Mouse (Mus musculus) MEL (cell line): Measurements from ENCODE around the gene D17Wsu92e. TPM values are rescaled to one million over a fixed set of nuclear protein-coding genes. Genes with fewer than 3 reads are reported as not detected.

ENCODE experiments used
- DNase-seq: peaks from one replicate; pipeline ENCODE4 v3.0.0; 2011; ENCODE audit warnings: low read depth, low spot score
- H3K27ac ChIP-seq: 2 replicates; pipeline ENCODE4 v1.5.1; 2012; ENCODE audit warnings: low read depth, mild to moderate bottlenecking, control low read depth, low read length, moderate library complexity; ENCODE audit not compliant: control insufficient read depth
- H3K27me3 ChIP-seq, 2 experiments: fragments of 150-350 bp in 1 of 2; sonication (generic) in 1 of 2; 2 replicates each; pipeline ENCODE4 v1.6.1; 2012; ENCODE audit warnings: low read length in 2 of 2, mild to moderate bottlenecking in 2 of 2, improper control_type of control experiment in 1 of 2, moderate library complexity in 1 of 2; ENCODE audit not compliant: insufficient read depth in 2 of 2, control insufficient read depth in 1 of 2
- H3K36me3 ChIP-seq, 2 experiments: 2 replicates each; pipeline ENCODE4 v1.6.1; 2012 to 2014; ENCODE audit warnings: low read length in 2 of 2, improper control_type of control experiment in 1 of 2, inconsistent platforms in 1 of 2, mild to moderate bottlenecking in 1 of 2; ENCODE audit not compliant: insufficient read depth in 2 of 2, control insufficient read depth in 1 of 2
- H3K4me1 ChIP-seq, 2 experiments: fragments of 150-350 bp in 1 of 2; sonication (generic) in 1 of 2; 2 replicates each; pipeline ENCODE4 v1.6.1; 2012; ENCODE audit warnings: low read length in 2 of 2, improper control_type of control experiment in 1 of 2, mild to moderate bottlenecking in 1 of 2; ENCODE audit not compliant: insufficient read depth in 2 of 2, control insufficient read depth in 1 of 2
- H3K4me3 ChIP-seq, 2 experiments: fragments of 150-350 bp in 1 of 2; sonication (generic) in 1 of 2; 2 replicates each; pipeline ENCODE4 v1.5.1; 2012; ENCODE audit warnings: low read depth in 2 of 2, low read length in 2 of 2, mild to moderate bottlenecking in 2 of 2, moderate library complexity in 2 of 2, control low read depth in 1 of 2, improper control_type of control experiment in 1 of 2; ENCODE audit not compliant: control insufficient read depth in 1 of 2, insufficient read depth in 1 of 2
- H3K79me2 ChIP-seq: 2 replicates; pipeline ENCODE4 v1.6.1; 2012; ENCODE audit warnings: mild to moderate bottlenecking, low read length, moderate library complexity; ENCODE audit not compliant: control insufficient read depth, poor library complexity, insufficient read depth
- H3K9ac ChIP-seq: 2 replicates; pipeline ENCODE4 v1.6.1; 2012; ENCODE audit warnings: low read depth, mild to moderate bottlenecking, control low read depth, low read length, moderate library complexity; ENCODE audit not compliant: control insufficient read depth, poor library complexity, severe bottlenecking
- H3K9me3 ChIP-seq: fragments of 150-350 bp; sonication (generic); replicated peaks from 2 replicates; pipeline ENCODE4 v1.6.1; 2012; ENCODE audit warnings: mild to moderate bottlenecking, low read length, improper control_type of control experiment, moderate library complexity; ENCODE audit not compliant: insufficient read depth
- BHLHE40 ChIP-seq: IDR thresholded peaks from 2 replicates; pipeline ENCODE4 v1.6.1; 2012; ENCODE audit warnings: low read depth, mild to moderate bottlenecking, inconsistent platforms, low read length, improper control_type of control experiment, borderline replicate concordance
- CTCF ChIP-seq, 3 experiments: IDR thresholded peaks in 2 of 3; conservative IDR thresholded peaks in 1 of 3; 2 replicates each; pipeline ENCODE4 v1.5.1; 2011 to 2012; ENCODE audit warnings: low read length in 3 of 3, low read depth in 2 of 3, mild to moderate bottlenecking in 2 of 3, improper control_type of control experiment in 1 of 3, inconsistent platforms in 1 of 3, mixed read lengths in 1 of 3, moderate library complexity in 1 of 3; ENCODE audit not compliant: control insufficient read depth in 1 of 3, insufficient read depth in 1 of 3, poor library complexity in 1 of 3, severe bottlenecking in 1 of 3
- ELF1 ChIP-seq: IDR thresholded peaks from 2 replicates; pipeline ENCODE4 v1.6.1; 2014; ENCODE audit warnings: low read depth, mild to moderate bottlenecking, inconsistent platforms, low read length, improper control_type of control experiment, moderate library complexity
- EP300 ChIP-seq, 2 experiments: IDR thresholded peaks; 2 replicates each; pipeline ENCODE4 v1.6.1; 2011; ENCODE audit warnings: improper control_type of control experiment in 2 of 2, low read length in 2 of 2, low read depth in 1 of 2, mild to moderate bottlenecking in 1 of 2
- ETS1 ChIP-seq: IDR thresholded peaks from 2 replicates; pipeline ENCODE4 v1.6.1; 2012; ENCODE audit warnings: low read depth, mild to moderate bottlenecking, inconsistent platforms, low read length, improper control_type of control experiment, moderate library complexity
- GATA1 ChIP-seq: IDR thresholded peaks from 2 replicates; pipeline ENCODE4 v1.6.1; 2011; ENCODE audit warnings: low read depth, low read length, improper control_type of control experiment
- HCFC1 ChIP-seq: IDR thresholded peaks from 2 replicates; pipeline ENCODE4 v1.6.1; 2012; ENCODE audit warnings: low read depth, mild to moderate bottlenecking, inconsistent platforms, low read length, improper control_type of control experiment, moderate library complexity
- KAT2A ChIP-seq: conservative IDR thresholded peaks from 2 replicates; pipeline ENCODE4 v1.6.1; 2012; ENCODE audit warnings: low read depth, low read length, improper control_type of control experiment, inconsistent platforms
- MAFK ChIP-seq: IDR thresholded peaks from 2 replicates; pipeline ENCODE4 v1.6.1; 2011; ENCODE audit warnings: low read depth, mild to moderate bottlenecking, low read length, improper control_type of control experiment, borderline replicate concordance
- MAX ChIP-seq: IDR thresholded peaks from 2 replicates; pipeline ENCODE4 v1.6.1; 2011; ENCODE audit warnings: low read length, improper control_type of control experiment
- MAZ ChIP-seq: IDR thresholded peaks from 2 replicates; pipeline ENCODE4 v1.6.1; 2012; ENCODE audit warnings: low read depth, mild to moderate bottlenecking, inconsistent platforms, low read length, improper control_type of control experiment
- MXI1 ChIP-seq: IDR thresholded peaks from 2 replicates; pipeline ENCODE4 v1.6.1; 2011; ENCODE audit warnings: mild to moderate bottlenecking, low read depth, low read length, improper control_type of control experiment
- NRF1 ChIP-seq: IDR thresholded peaks from 2 replicates; pipeline ENCODE4 v1.6.1; 2014; ENCODE audit warnings: low read depth, mild to moderate bottlenecking, inconsistent platforms, low read length, improper control_type of control experiment, moderate library complexity; ENCODE audit not compliant: poor library complexity, insufficient read depth, severe bottlenecking
- POLR2A ChIP-seq, 2 experiments: IDR thresholded peaks; 2 replicates each; pipeline ENCODE4 v1.6.1; 2011 to 2012; ENCODE audit warnings: low read length in 2 of 2, mild to moderate bottlenecking in 2 of 2, control low read depth in 1 of 2, improper control_type of control experiment in 1 of 2, low read depth in 1 of 2, moderate library complexity in 1 of 2; ENCODE audit not compliant: control insufficient read depth in 1 of 2, insufficient read depth in 1 of 2, poor library complexity in 1 of 2
- POLR2AphosphoS2 ChIP-seq: IDR thresholded peaks from 2 replicates; pipeline ENCODE4 v1.6.1; 2011; ENCODE audit warnings: low read length, improper control_type of control experiment
- POLR2AphosphoS5 ChIP-seq: IDR thresholded peaks from 2 replicates; pipeline ENCODE4 v1.6.1; 2012; ENCODE audit warnings: low read depth, borderline replicate concordance, mild to moderate bottlenecking, inconsistent platforms, low read length, moderate library complexity, mixed read lengths
- RCOR1 ChIP-seq: IDR thresholded peaks from 2 replicates; pipeline ENCODE4 v1.6.1; 2012; ENCODE audit warnings: low read depth, mild to moderate bottlenecking, inconsistent platforms, low read length, improper control_type of control experiment
- SIN3A ChIP-seq: IDR thresholded peaks from 2 replicates; pipeline ENCODE4 v1.6.1; 2012; ENCODE audit warnings: low read length, improper control_type of control experiment, inconsistent platforms
- SMC3 ChIP-seq: IDR thresholded peaks from 2 replicates; pipeline ENCODE4 v1.6.1; 2011; ENCODE audit warnings: low read depth, low read length, improper control_type of control experiment
- TAL1 ChIP-seq: IDR thresholded peaks from 2 replicates; pipeline ENCODE4 v1.6.1; 2012; ENCODE audit warnings: mild to moderate bottlenecking, inconsistent platforms, low read length, moderate library complexity, mixed read lengths
- TCF12 ChIP-seq: IDR thresholded peaks from 2 replicates; pipeline ENCODE4 v1.6.1; 2014; ENCODE audit warnings: low read depth, mild to moderate bottlenecking, inconsistent platforms, low read length, improper control_type of control experiment, moderate library complexity
- USF1 ChIP-seq: IDR thresholded peaks from 2 replicates; pipeline ENCODE4 v1.6.1; 2014; ENCODE audit warnings: low read depth, mild to moderate bottlenecking, inconsistent platforms, low read length, improper control_type of control experiment, moderate library complexity
- ZMIZ1 ChIP-seq: IDR thresholded peaks from 2 replicates; pipeline ENCODE4 v1.6.1; 2012; ENCODE audit warnings: low read depth, mild to moderate bottlenecking, inconsistent platforms, low read length, improper control_type of control experiment, moderate library complexity
- ZNF384 ChIP-seq: IDR thresholded peaks from 2 replicates; pipeline ENCODE4 v1.6.1; 2012; ENCODE audit warnings: low read depth, mild to moderate bottlenecking, inconsistent platforms, low read length, improper control_type of control experiment
- polyA plus RNA-seq, 2 experiments: library from polyadenylated mRNA; stranded (reverse) in 1 of 2; unstranded in 1 of 2; fragments of >175 nt in 1 of 2; fragments of >200 nt in 1 of 2; gene quantifications; 2 replicates each; pipeline versions ENCODE4 v1.2.1 to v1.2.4; 2012; ENCODE audit warnings: low replicate concordance in 2 of 2, low read depth in 1 of 2; ENCODE audit not compliant: insufficient read length in 2 of 2, insufficient read depth in 1 of 2, missing spikeins in 1 of 2
- total RNA-seq: library from RNA; depleted of rRNA; stranded (reverse); fragments of 300-350 nt; gene quantifications from 2 replicates; pipeline ENCODE4 v1.2.3, GENCODE M21; 2012

Gene D17Wsu92e
- total and polyA plus RNA-seq, 3 experiments, result 72.5 to 108 TPM; not detected in 1

- H3K9ac ChIP-seq, result no peak overlapping the region
- no peak overlapping the region for H3K27ac ChIP-seq
- H3K27me3 ChIP-seq, result no peaks in the 10 kb centered on the region
- no peak overlapping the region for H3K4me3 ChIP-seq
- H3K9me3 ChIP-seq, result no peaks in the 10 kb centered on the region
- DNase-seq, result peak; percentile 78
- no peaks in the 10 kb centered on the region for H3K79me2 ChIP-seq
- TF ChIP-seq POLR2A (IDR thresholded peaks at IDR 0.05; ENCODE audit: control insufficient read depth in 1 of 2, insufficient read depth in 1 of 2, low read depth in 1 of 2, low read length in 2 of 2, poor library complexity in 1 of 2), result no peak
- 0 out of 2 replicates have a peak, but pooled peaks have one; percentile 39 for TF ChIP-seq MAX
- TF ChIP-seq SMC3, result 0 out of 2 replicates have a peak, but pooled peaks have one; percentile 10
- TF ChIP-seq BHLHE40, result peak; percentile 41; the same call in 1 of the 2 replicates
- peak; percentile 68; the same call in 1 of the 2 replicates for TF ChIP-seq SIN3A
- TF ChIP-seq ZMIZ1, result no peak
- peak; percentile 76 for TF ChIP-seq GATA1
- no peak for TF ChIP-seq USF1
- TF ChIP-seq MXI1, result no peak; the same call in 1 of the 2 replicates
- peak; percentile 14; the same call in 1 of the 2 replicates for TF ChIP-seq TAL1
- peak; percentile 78 for TF ChIP-seq RCOR1
- no peak for TF ChIP-seq POLR2AphosphoS2
- no peak for TF ChIP-seq NRF1
- TF ChIP-seq MAZ, result peak; percentile 74; the same call in 1 of the 2 replicates
- peak; percentile 22; the same call in 1 of the 2 replicates for TF ChIP-seq MAFK
- 0 out of 2 replicates have a peak, but pooled peaks have one; percentile 37 for TF ChIP-seq ELF1
- TF ChIP-seq EP300 (IDR thresholded peaks at IDR 0.05; ENCODE audit: low read depth in 1 of 2, low read length in 2 of 2), result peak; percentile 56 to 70
- no peak for TF ChIP-seq POLR2AphosphoS5
- TF ChIP-seq KAT2A, result no peak
- peak; percentile 65; the same call in 1 of the 2 replicates for TF ChIP-seq ETS1
- TF ChIP-seq CTCF (IDR thresholded peaks at IDR 0.05 in 2 of 3, conservative IDR thresholded peaks at IDR 0.05 in 1 of 3; ENCODE audit: control insufficient read depth in 1 of 3, insufficient read depth in 1 of 3, low read depth in 2 of 3, low read length in 3 of 3, poor library complexity in 1 of 3, severe bottlenecking in 1 of 3), result no peak
- TF ChIP-seq ZNF384, result no peak
- 0 out of 2 replicates have a peak, but pooled peaks have one; percentile 17 for TF ChIP-seq HCFC1
- TF ChIP-seq TCF12, result peak; percentile 63
- H3K4me1 ChIP-seq, result peaks cover 3 to 28% of the 10 kb centered on the region in 2 experiments
- peaks cover 0 to 9% of the 10 kb centered on the region in 2 experiments; a peak in 2 of 4 replicates for H3K36me3 ChIP-seq
These were observed 85.9 kb downstream of the D17Wsu92e start for GRCm38 (mm10) chr17:27734344-27735073.
